Mouse (Mus musculus) bone marrow macrophage, adult 2 months (primary cell): Measurements from ENCODE around the gene Nat8f1.

Experiments used
- CTCF ChIP-seq: IDR thresholded peaks from 2 replicates; pipeline ENCODE4 v1.5.1; 2012; ENCODE audit warnings: low read depth, mild to moderate bottlenecking, low read length, moderate library complexity
- POLR2A ChIP-seq: IDR thresholded peaks from 2 replicates; pipeline ENCODE4 v1.6.1; 2012; ENCODE audit warnings: mild to moderate bottlenecking, low read depth, low read length, borderline replicate concordance

GRCm38 (mm10) chr6:85934047-85934446, 18.6 kb upstream of the Nat8f1 start:
- TF ChIP-seq CTCF (no peak), POLR2A (no peak)
